In genomic region chr16:5203668-5204433, GRCm38 (mm10) we compare ENCODE assay signal across 8 mouse cellular contexts. TPM values are rescaled to one million over a fixed set of nuclear protein-coding genes. Genes with fewer than 3 reads are reported as not detected.
A peak's percentile ranks its signal among the peaks of the same experiment; 100 is the strongest.
DNase-seq lines count a peak whose midpoint lies in the region; ATAC-seq and TF ChIP-seq lines count a peak whose summit lies in the region.

Nagpa (minus strand) TSS chr16:5204012.

- POLR2A ChIA-PET in Patski (lab: Charles Lee): interaction anchor here (0.5 kb wide), 1 partner anchor 35 kb away, joined by 5 read pairs; no protein-coding TSS in a partner anchor

- in situ Hi-C loops in Patski (cut with MboI; ENCODE audit: low pct_unique_long_range_greater_than_20kb): loop anchor here (5.0 to 10.0 kb wide), 2 partner anchors 33 to 261 kb away; no protein-coding TSS in a partner anchor

- H3K36me3 ChIP-seq in hindbrain, embryonic 11.5 days (ENCODE audit: control insufficient read depth, insufficient read depth, low read length): no peaks in the 10 kb centered on the region
- no peaks in the 10 kb centered on the region for H3K36me3 ChIP-seq in lung, embryonic 16.5 days (ENCODE audit: control insufficient read depth, insufficient read depth, low read length)

- peak; percentile 34 for DNase-seq in Patski (ENCODE audit: low read depth, low spot score)
- DNase-seq in cerebellum, postnatal 10 days: peak; percentile 90 to 91
- peak; percentile 75 to 78 for DNase-seq in frontal cortex, postnatal 10 days (ENCODE audit: low spot score in 2 of 2)
- DNase-seq in hindbrain, embryonic 11.5 days (ENCODE audit: low spot score): peak; percentile 94
- DNase-seq in layer of hippocampus, adult 9-11 months: peak; percentile 87
- DNase-seq in ovary, postnatal 10 days (ENCODE audit: low spot score): peak; percentile 48
- DNase-seq in thymus, postnatal 10 days (ENCODE audit: low spot score in 2 of 2): peak; percentile 58 to 70

- H3K9ac ChIP-seq in hindbrain, embryonic 11.5 days (ENCODE audit: low read depth, low read length): peak within 1 kb of the TSS; percentile 68
- peak within 1 kb of the TSS; percentile 71 for H3K9ac ChIP-seq in lung, embryonic 16.5 days (ENCODE audit: low read length)

- no peaks in the 10 kb centered on the region for H3K9me3 ChIP-seq in hindbrain, embryonic 11.5 days (ENCODE audit: control insufficient read depth, low read length)
- H3K9me3 ChIP-seq in lung, embryonic 16.5 days (ENCODE audit: control insufficient read depth, low read length): no peaks in the 10 kb centered on the region

- no peaks in the 10 kb centered on the region for H3K27me3 ChIP-seq in Patski
- H3K27me3 ChIP-seq in hindbrain, embryonic 11.5 days (ENCODE audit: control insufficient read depth, insufficient read depth, low read length): no peaks in the 10 kb centered on the region
- no peaks in the 10 kb centered on the region for H3K27me3 ChIP-seq in lung, embryonic 16.5 days (ENCODE audit: control insufficient read depth, insufficient read depth, low read depth, low read length)

- H3K4me3 ChIP-seq in hindbrain, embryonic 11.5 days (ENCODE audit: low read depth, low read length): peak within 1 kb of the TSS; percentile 85
- peak within 1 kb of the TSS; percentile 83 for H3K4me3 ChIP-seq in lung, embryonic 16.5 days (ENCODE audit: low read length)

- ATAC-seq in Patski: peak; percentile 80
- peak; percentile 91 for ATAC-seq in hindbrain, embryonic 11.5 days (ENCODE audit: low FRiP score)
- peak; percentile 91 for ATAC-seq in lung, embryonic 16.5 days (ENCODE audit: low read depth)

- H3K27ac ChIP-seq in hindbrain, embryonic 11.5 days (ENCODE audit: low read depth, low read length): no peak within 1 kb of the TSS
- H3K27ac ChIP-seq in lung, embryonic 16.5 days (ENCODE audit: low read length): no peak within 1 kb of the TSS

- no peak for TF ChIP-seq CTCF in Patski (IDR thresholded peaks at IDR 0.05)

- H3K4me2 ChIP-seq in hindbrain, embryonic 11.5 days (replicated peaks; ENCODE audit: low read depth, low read length): peak within 1 kb of the TSS; percentile 91
- H3K4me2 ChIP-seq in lung, embryonic 16.5 days (ENCODE audit: low read depth, low read length): peak within 1 kb of the TSS; percentile 98

- no peaks in the 10 kb centered on the region for H3K4me1 ChIP-seq in hindbrain, embryonic 11.5 days (replicated peaks; ENCODE audit: control insufficient read depth, insufficient read depth, low read length)
- peaks cover 5% of the 10 kb centered on the region for H3K4me1 ChIP-seq in lung, embryonic 16.5 days (replicated peaks; ENCODE audit: control insufficient read depth, insufficient read depth, low read length)

- 5% methylated on average over 39 of the region's 40 CpGs for WGBS in hindbrain, embryonic 11.5 days
- 3% methylated on average over 40 of the region's 40 CpGs for WGBS in lung, embryonic 16.5 days

- CTCF ChIA-PET in Patski (lab: Charles Lee): interaction anchor here (1.0 to 2.5 kb wide), 5 partner anchors 13 to 51 kb away, joined by 3 to 10 read pairs (median 6); no protein-coding TSS in a partner anchor

RNA-seq across cellular contexts. Expression of gene Nagpa, which starts in this region (rescaled TPM):
- 20.2 TPM for polyA plus RNA-seq in Patski (2021)
- 9.8 and 10.4 TPM in 2 replicates for polyA plus RNA-seq in hindbrain, embryonic 11.5 days (2014; fragmentation: Nextera tagmentation; extraction: Ambion mirVana)
- polyA plus RNA-seq in lung, embryonic 16.5 days (2015; fragmentation: Nextera tagmentation; extraction: Ambion mirVana): 22.1 and 23.5 TPM in 2 replicates

Comparison
In these comparisons a context has a peak if more than half of its experiments do, and no peak if none do; other contexts are left out.
1. DNase-seq: peak in every context shown above with its lines; median percentile 94 in hindbrain, embryonic 11.5 days; 90 in cerebellum, postnatal 10 days; 87 in layer of hippocampus, adult 9-11 months; 76 in frontal cortex, postnatal 10 days; 64 in thymus, postnatal 10 days; 48 in ovary, postnatal 10 days; 34 in Patski.